Mouse (Mus musculus): Measurements from ENCODE around the gene Cops9. TPM values are rescaled to one million over a fixed set of nuclear protein-coding genes. Genes with fewer than 3 reads are reported as not detected.

Gene Cops9
- 34.5 and 44.1 TPM in 2 replicates for polyA plus RNA-seq (2012; rRNA removed)

DNA sequence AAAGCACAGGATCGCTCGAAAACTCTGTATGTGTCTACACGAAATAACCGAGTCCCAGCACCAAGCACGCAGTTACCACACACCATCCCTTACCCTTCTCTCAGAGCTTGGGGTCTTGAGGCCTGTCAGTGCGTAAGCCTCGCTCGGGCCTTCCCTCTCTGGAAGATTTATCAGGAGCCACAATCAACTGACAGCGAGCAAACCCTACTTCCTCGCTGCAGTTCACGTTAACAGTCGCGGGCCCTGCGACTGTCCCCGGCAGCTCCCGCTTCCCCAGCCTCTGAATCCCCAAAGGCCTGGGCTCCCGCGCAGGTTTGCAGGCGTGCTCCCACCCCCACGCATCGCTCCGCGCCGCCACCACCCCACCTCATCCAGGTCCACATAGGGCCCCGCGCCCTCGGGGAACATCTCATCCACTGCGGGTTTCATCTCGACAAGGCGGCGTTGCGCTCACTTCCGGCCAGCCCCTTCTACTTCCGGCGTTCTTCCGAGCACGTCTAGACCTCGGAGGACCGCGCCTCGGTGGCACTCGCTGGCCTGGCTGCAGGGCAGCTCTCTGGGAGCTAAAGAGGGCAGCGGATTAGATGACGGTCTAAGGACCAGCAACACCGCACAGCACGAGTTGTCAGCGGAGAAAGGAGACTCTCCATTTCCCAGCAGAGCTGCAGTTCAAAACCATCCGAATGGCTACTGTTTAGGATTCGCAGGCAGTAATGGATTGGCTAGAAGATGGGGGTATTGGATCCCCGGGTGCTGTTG, at the start of gene Cops9:
Gene Cops9 (minus strand): TSS at position 472 of the 759 bp plus-strand sequence.
- H3K27ac ChIP-seq (ENCODE audit: insufficient read depth, low read depth, low read length): no peak within 1 kb of the TSS
- 0 out of 2 replicates have a peak, but pooled peaks have one; percentile 5 for TF ChIP-seq CTCF (IDR thresholded peaks at IDR 0.05; ENCODE audit: extremely low read depth, insufficient read length, insufficient replicate concordance, low read depth, low read length)
- peak; percentile 81 for TF ChIP-seq POLR2A (IDR thresholded peaks at IDR 0.05; ENCODE audit: low read depth, low read length)
- peaks cover 11% of the 10 kb centered on the region; the same call in 1 of the 2 replicates for H3K36me3 ChIP-seq (ENCODE audit: control insufficient read depth, insufficient read depth, low read length)
- peaks cover 8% of the 10 kb centered on the region; the same call in 1 of the 2 replicates for H3K4me1 ChIP-seq (ENCODE audit: control insufficient read depth, insufficient read depth, insufficient read length, low read length)
- H3K4me3 ChIP-seq (ENCODE audit: low read depth, low read length): peak within 1 kb of the TSS; percentile 71
- no peaks in the 10 kb centered on the region for H3K27me3 ChIP-seq (ENCODE audit: control insufficient read depth, insufficient read depth, low read length)
- 3% methylated on average over 50 of the region's 50 CpGs for WGBS

DNA sequence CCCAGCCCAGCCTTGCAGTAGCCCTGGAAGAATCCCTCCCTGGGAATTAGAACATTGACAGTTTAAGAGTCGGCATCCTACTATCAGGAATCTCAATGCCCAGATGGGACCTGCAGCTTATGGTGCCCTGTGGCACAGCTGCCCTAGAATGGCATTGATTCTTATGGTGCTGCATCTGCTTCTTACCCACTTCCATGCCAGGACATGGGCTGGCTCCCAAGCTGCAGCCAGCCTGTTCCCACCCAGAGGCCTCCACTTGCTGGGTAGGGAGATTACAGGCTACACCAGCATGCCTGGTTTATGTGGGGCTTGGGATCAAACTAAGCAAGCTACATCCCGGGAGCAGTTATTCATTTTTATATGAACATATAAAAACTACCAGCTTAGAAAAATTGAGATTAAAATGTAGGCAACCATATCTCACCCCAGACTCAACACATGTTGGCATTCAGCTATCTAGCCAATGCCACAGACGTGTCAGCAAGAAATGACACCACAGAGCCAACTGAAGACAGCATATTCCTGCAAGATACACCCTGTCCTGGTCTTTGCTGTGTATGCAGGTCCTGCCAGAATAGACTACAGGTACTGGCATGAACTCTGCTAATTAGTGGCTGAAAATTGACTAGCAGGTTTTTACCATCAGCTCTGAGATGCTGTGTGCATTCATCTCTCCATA, 49.5 kb upstream of the Cops9 start:
- no peaks in the 10 kb centered on the region for H3K27me3 ChIP-seq (ENCODE audit: control insufficient read depth, insufficient read depth, low read length)
- H3K36me3 ChIP-seq (ENCODE audit: control insufficient read depth, insufficient read depth, low read length): no peaks in the 10 kb centered on the region
- WGBS: 80% methylated on average over 3 of the region's 3 CpGs
- TF ChIP-seq CTCF (IDR thresholded peaks at IDR 0.05; ENCODE audit: extremely low read depth, insufficient read length, insufficient replicate concordance, low read depth, low read length) (no peak), POLR2A (IDR thresholded peaks at IDR 0.05; ENCODE audit: low read depth, low read length) (no peak)
- no peak overlapping the region for H3K4me3 ChIP-seq (ENCODE audit: low read depth, low read length)
- H3K4me1 ChIP-seq (ENCODE audit: control insufficient read depth, insufficient read depth, insufficient read length, low read length): no peaks in the 10 kb centered on the region
- no peak overlapping the region for H3K27ac ChIP-seq (ENCODE audit: insufficient read depth, low read depth, low read length)

- Histone ChIP-seq H3K27me3 (ENCODE audit: control insufficient read depth, insufficient read depth, low read length) (no peaks in the 10 kb centered on the region), H3K4me1 (ENCODE audit: control insufficient read depth, insufficient read depth, insufficient read length, low read length) (no peaks in the 10 kb centered on the region), H3K4me3 (ENCODE audit: low read depth, low read length) (no peak overlapping the region), H3K27ac (ENCODE audit: insufficient read depth, low read depth, low read length) (no peak overlapping the region), H3K36me3 (ENCODE audit: control insufficient read depth, insufficient read depth, low read length) (no peaks in the 10 kb centered on the region)
- 28% methylated on average over 8 of the region's 8 CpGs for WGBS
- TF ChIP-seq POLR2A (IDR thresholded peaks at IDR 0.05; ENCODE audit: low read depth, low read length) (no peak), CTCF (IDR thresholded peaks at IDR 0.05; ENCODE audit: extremely low read depth, insufficient read length, insufficient replicate concordance, low read depth, low read length) (no peak)
Measured at GRCm38 (mm10) chr1:92686994-92687393, 45.2 kb upstream of the Cops9 start.

- no peak for TF ChIP-seq POLR2A (IDR thresholded peaks at IDR 0.05; ENCODE audit: low read depth, low read length)
- no peak for TF ChIP-seq CTCF (IDR thresholded peaks at IDR 0.05; ENCODE audit: extremely low read depth, insufficient read length, insufficient replicate concordance, low read depth, low read length)
- H3K4me3 ChIP-seq (ENCODE audit: low read depth, low read length): no peak overlapping the region
- H3K27ac ChIP-seq (ENCODE audit: insufficient read depth, low read depth, low read length): no peak overlapping the region
- no peaks in the 10 kb centered on the region for H3K36me3 ChIP-seq (ENCODE audit: control insufficient read depth, insufficient read depth, low read length)
- no peaks in the 10 kb centered on the region for H3K27me3 ChIP-seq (ENCODE audit: control insufficient read depth, insufficient read depth, low read length)
- 81% methylated on average over 8 of the region's 8 CpGs for WGBS
- no peaks in the 10 kb centered on the region for H3K4me1 ChIP-seq (ENCODE audit: control insufficient read depth, insufficient read depth, insufficient read length, low read length)
Measured at GRCm38 (mm10) chr1:92683151-92683550, 41.4 kb upstream of the Cops9 start.

DNA sequence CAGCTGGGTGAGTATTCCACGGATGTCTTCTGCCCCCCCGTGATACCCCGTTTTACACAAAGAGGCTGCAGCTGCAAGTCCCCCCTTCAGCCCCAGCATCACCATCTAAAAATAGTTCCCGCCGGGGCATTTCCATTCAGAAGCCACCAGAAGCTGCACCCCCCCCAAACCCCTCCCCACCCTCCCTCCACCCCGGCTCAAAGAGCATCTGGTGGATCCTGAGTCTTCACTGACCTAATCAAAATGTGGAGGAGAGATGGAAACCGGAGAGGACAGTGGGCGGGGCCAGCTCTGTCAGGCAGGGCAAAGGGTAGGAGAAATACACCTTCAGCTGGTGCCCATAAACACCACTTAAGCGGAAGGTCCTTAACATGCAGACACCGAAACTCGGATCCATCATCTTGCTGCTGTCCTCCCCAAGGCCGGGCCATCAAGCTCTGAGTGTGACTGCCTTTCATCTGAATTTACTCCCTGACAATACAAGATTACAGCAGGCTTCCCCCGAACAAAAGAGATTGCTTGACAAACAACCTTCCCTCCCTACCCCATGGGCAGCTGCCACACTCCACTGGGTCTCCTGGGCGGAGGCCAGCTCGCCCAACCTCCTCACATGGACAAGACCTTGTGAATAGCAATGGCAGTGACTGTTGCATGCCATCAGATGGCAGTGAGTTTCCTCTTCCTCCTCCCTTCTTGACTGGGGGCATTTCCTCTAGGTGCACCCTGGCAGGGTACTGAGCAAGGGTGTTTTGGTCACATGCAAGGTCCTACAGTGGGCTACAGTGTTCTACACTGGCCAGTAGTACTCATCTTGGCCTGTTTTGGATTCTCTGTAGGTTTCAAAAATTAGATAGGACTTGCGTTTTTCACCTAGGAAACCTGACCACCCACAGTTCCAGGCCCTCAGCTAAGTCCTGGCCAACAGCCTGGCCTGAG, 39.2 kb upstream of the Cops9 start:
- 33% methylated on average over 16 of the region's 16 CpGs for WGBS

GRCm38 (mm10) chr1:92678757-92679156, 37.0 kb upstream of the Cops9 start:
- no peaks in the 10 kb centered on the region for H3K36me3 ChIP-seq (ENCODE audit: control insufficient read depth, insufficient read depth, low read length)
- TF ChIP-seq POLR2A (IDR thresholded peaks at IDR 0.05; ENCODE audit: low read depth, low read length): no peak
- no peak for TF ChIP-seq CTCF (IDR thresholded peaks at IDR 0.05; ENCODE audit: extremely low read depth, insufficient read length, insufficient replicate concordance, low read depth, low read length)
- no peaks in the 10 kb centered on the region for H3K27me3 ChIP-seq (ENCODE audit: control insufficient read depth, insufficient read depth, low read length)
- no peaks in the 10 kb centered on the region for H3K4me1 ChIP-seq (ENCODE audit: control insufficient read depth, insufficient read depth, insufficient read length, low read length)
- 72% methylated on average over 5 of the region's 5 CpGs for WGBS
- H3K4me3 ChIP-seq (ENCODE audit: low read depth, low read length): no peak overlapping the region
- no peak overlapping the region for H3K27ac ChIP-seq (ENCODE audit: insufficient read depth, low read depth, low read length)

More for the DNA sequence above, 39.2 kb upstream of the Cops9 start:
- Histone ChIP-seq H3K4me1 (ENCODE audit: control insufficient read depth, insufficient read depth, insufficient read length, low read length) (no peaks in the 10 kb centered on the region), H3K27me3 (ENCODE audit: control insufficient read depth, insufficient read depth, low read length) (no peaks in the 10 kb centered on the region), H3K27ac (ENCODE audit: insufficient read depth, low read depth, low read length) (no peak overlapping the region), H3K36me3 (ENCODE audit: control insufficient read depth, insufficient read depth, low read length) (no peaks in the 10 kb centered on the region), H3K4me3 (ENCODE audit: low read depth, low read length) (no peak overlapping the region)
- TF ChIP-seq POLR2A (IDR thresholded peaks at IDR 0.05; ENCODE audit: low read depth, low read length) (no peak), CTCF (IDR thresholded peaks at IDR 0.05; ENCODE audit: extremely low read depth, insufficient read length, insufficient replicate concordance, low read depth, low read length) (no peak)
